Mouse (Mus musculus): ENCODE results near the gene Gm5089. TPM values are rescaled to one million over a fixed set of nuclear protein-coding genes. Genes with fewer than 3 reads are reported as not detected.

Gm5089 gene
- total and polyA plus RNA-seq, 3 experiments: not detected

GRCm38 (mm10) chr14:122451551-122452145 lies 733 bp upstream of the Gm5089 start:
- intact Hi-C loops (cut with DNase I): no loop called here
- no peaks in the 10 kb centered on the region for H3K36me3 ChIP-seq (ENCODE audit: control insufficient read depth, insufficient read depth, low read length)
- no peak overlapping the region for H3K9ac ChIP-seq (ENCODE audit: low read depth, low read length)
- H3K4me3 ChIP-seq: no peak overlapping the region
- H3K27me3 ChIP-seq (ENCODE audit: control insufficient read depth, insufficient read depth, low read length): peaks cover 17% of the 10 kb centered on the region
- DNase-seq: no peak
- TF ChIP-seq CTCF (IDR thresholded peaks at IDR 0.05): no peak
- TF ChIP-seq POLR2A (IDR thresholded peaks at IDR 0.05; ENCODE audit: insufficient read depth, low read depth, low read length): no peak
- TF ChIP-seq EP300 (IDR thresholded peaks at IDR 0.05; ENCODE audit: insufficient read depth, low read depth, low read length): no peak
- H3K27ac ChIP-seq: no peak overlapping the region
- H3K4me1 ChIP-seq (ENCODE audit: control insufficient read depth, insufficient read depth, low read length): no peaks in the 10 kb centered on the region
- no peaks in the 10 kb centered on the region for H3K79me2 ChIP-seq (replicated peaks; ENCODE audit: control insufficient read depth, insufficient read depth, low read length)
- 74% methylated on average over 5 of the region's 5 CpGs for WGBS

- Histone ChIP-seq H3K79me2 (replicated peaks; ENCODE audit: control insufficient read depth, insufficient read depth, low read length) (no peaks in the 10 kb centered on the region), H3K27ac (no peak overlapping the region), H3K9ac (ENCODE audit: low read depth, low read length) (no peak overlapping the region), H3K36me3 (ENCODE audit: control insufficient read depth, insufficient read depth, low read length) (no peaks in the 10 kb centered on the region), H3K4me1 (ENCODE audit: control insufficient read depth, insufficient read depth, low read length) (no peaks in the 10 kb centered on the region), H3K27me3 (ENCODE audit: control insufficient read depth, insufficient read depth, low read length) (peaks cover 15% of the 10 kb centered on the region), H3K4me3 (no peak overlapping the region)
- no peak for DNase-seq
- 5% methylated on average over 29 of the region's 29 CpGs for WGBS
- intact Hi-C loops (cut with DNase I): no loop called here
- TF ChIP-seq POLR2A (IDR thresholded peaks at IDR 0.05; ENCODE audit: insufficient read depth, low read depth, low read length) (no peak), CTCF (IDR thresholded peaks at IDR 0.05) (no peak), EP300 (IDR thresholded peaks at IDR 0.05; ENCODE audit: insufficient read depth, low read depth, low read length) (no peak)
These were observed 1.1 kb downstream of the Gm5089 start for GRCm38 (mm10) chr14:122449601-122450495.

GRCm38 (mm10) chr14:122436850-122437249 lies 14.1 kb downstream of the Gm5089 start:
- no peak for TF ChIP-seq CTCF (IDR thresholded peaks at IDR 0.05)
- no peak for TF ChIP-seq EP300 (IDR thresholded peaks at IDR 0.05; ENCODE audit: insufficient read depth, low read depth, low read length)
- no peak for TF ChIP-seq POLR2A (IDR thresholded peaks at IDR 0.05; ENCODE audit: insufficient read depth, low read depth, low read length)
- Histone ChIP-seq H3K4me1 (ENCODE audit: control insufficient read depth, insufficient read depth, low read length) (no peaks in the 10 kb centered on the region), H3K9ac (ENCODE audit: low read depth, low read length) (no peak overlapping the region), H3K27me3 (ENCODE audit: control insufficient read depth, insufficient read depth, low read length) (no peaks in the 10 kb centered on the region), H3K27ac (no peak overlapping the region), H3K36me3 (ENCODE audit: control insufficient read depth, insufficient read depth, low read length) (no peaks in the 10 kb centered on the region), H3K4me3 (no peak overlapping the region), H3K79me2 (replicated peaks; ENCODE audit: control insufficient read depth, insufficient read depth, low read length) (no peaks in the 10 kb centered on the region)
- intact Hi-C loops (cut with DNase I): no loop called here
- DNase-seq: no peak
- WGBS: 59% methylated on average over 10 of the region's 10 CpGs

GRCm38 (mm10) chr14:122434039-122434438 lies 16.9 kb downstream of the Gm5089 start:
- Histone ChIP-seq H3K36me3 (ENCODE audit: control insufficient read depth, insufficient read depth, low read length) (no peaks in the 10 kb centered on the region), H3K27ac (no peak overlapping the region), H3K4me3 (no peak overlapping the region), H3K9ac (ENCODE audit: low read depth, low read length) (no peak overlapping the region), H3K79me2 (replicated peaks; ENCODE audit: control insufficient read depth, insufficient read depth, low read length) (no peaks in the 10 kb centered on the region), H3K27me3 (ENCODE audit: control insufficient read depth, insufficient read depth, low read length) (no peaks in the 10 kb centered on the region), H3K4me1 (ENCODE audit: control insufficient read depth, insufficient read depth, low read length) (no peaks in the 10 kb centered on the region)
- no peak for DNase-seq
- no peak for TF ChIP-seq POLR2A (IDR thresholded peaks at IDR 0.05; ENCODE audit: insufficient read depth, low read depth, low read length)
- 92% methylated on average over 10 of the region's 10 CpGs for WGBS
- intact Hi-C loops (cut with DNase I): no loop called here

- TF ChIP-seq EP300 (IDR thresholded peaks at IDR 0.05; ENCODE audit: insufficient read depth, low read depth, low read length): no peak
- no peak for TF ChIP-seq CTCF (IDR thresholded peaks at IDR 0.05)
- no peak for TF ChIP-seq POLR2A (IDR thresholded peaks at IDR 0.05; ENCODE audit: insufficient read depth, low read depth, low read length)
- no peak for DNase-seq
- 61% methylated on average over 3 of the region's 3 CpGs for WGBS
- Histone ChIP-seq H3K79me2 (replicated peaks; ENCODE audit: control insufficient read depth, insufficient read depth, low read length) (no peaks in the 10 kb centered on the region), H3K36me3 (ENCODE audit: control insufficient read depth, insufficient read depth, low read length) (no peaks in the 10 kb centered on the region), H3K27me3 (ENCODE audit: control insufficient read depth, insufficient read depth, low read length) (no peaks in the 10 kb centered on the region), H3K4me3 (no peak overlapping the region), H3K27ac (no peak overlapping the region), H3K9ac (ENCODE audit: low read depth, low read length) (no peak overlapping the region), H3K4me1 (ENCODE audit: control insufficient read depth, insufficient read depth, low read length) (no peaks in the 10 kb centered on the region)
- intact Hi-C loops (cut with DNase I): no loop called here
These were observed 18.4 kb downstream of the Gm5089 start for GRCm38 (mm10) chr14:122432558-122432957.

- no peak for TF ChIP-seq CTCF (IDR thresholded peaks at IDR 0.05)
- no peak for TF ChIP-seq POLR2A (IDR thresholded peaks at IDR 0.05; ENCODE audit: insufficient read depth, low read depth, low read length)
- TF ChIP-seq EP300 (IDR thresholded peaks at IDR 0.05; ENCODE audit: insufficient read depth, low read depth, low read length): no peak
- WGBS: 82% methylated on average over 3 of the region's 3 CpGs
- intact Hi-C loops (cut with DNase I): no loop called here
These were observed 23.3 kb downstream of the Gm5089 start for GRCm38 (mm10) chr14:122427654-122428053.

More at GRCm38 (mm10) chr14:122427654-122428053, 23.3 kb downstream of the Gm5089 start:
- Histone ChIP-seq H3K4me1 (ENCODE audit: control insufficient read depth, insufficient read depth, low read length) (no peaks in the 10 kb centered on the region), H3K79me2 (replicated peaks; ENCODE audit: control insufficient read depth, insufficient read depth, low read length) (no peaks in the 10 kb centered on the region), H3K9ac (ENCODE audit: low read depth, low read length) (no peak overlapping the region), H3K27ac (no peak overlapping the region), H3K4me3 (no peak overlapping the region), H3K36me3 (ENCODE audit: control insufficient read depth, insufficient read depth, low read length) (no peaks in the 10 kb centered on the region), H3K27me3 (ENCODE audit: control insufficient read depth, insufficient read depth, low read length) (peaks cover 2% of the 10 kb centered on the region; the same call in 1 of the 2 replicates)
- DNase-seq: no peak

All from heart, adult 2 months (tissue).